Mouse (Mus musculus): Measurements from ENCODE around the gene Tmem239.

DNA sequence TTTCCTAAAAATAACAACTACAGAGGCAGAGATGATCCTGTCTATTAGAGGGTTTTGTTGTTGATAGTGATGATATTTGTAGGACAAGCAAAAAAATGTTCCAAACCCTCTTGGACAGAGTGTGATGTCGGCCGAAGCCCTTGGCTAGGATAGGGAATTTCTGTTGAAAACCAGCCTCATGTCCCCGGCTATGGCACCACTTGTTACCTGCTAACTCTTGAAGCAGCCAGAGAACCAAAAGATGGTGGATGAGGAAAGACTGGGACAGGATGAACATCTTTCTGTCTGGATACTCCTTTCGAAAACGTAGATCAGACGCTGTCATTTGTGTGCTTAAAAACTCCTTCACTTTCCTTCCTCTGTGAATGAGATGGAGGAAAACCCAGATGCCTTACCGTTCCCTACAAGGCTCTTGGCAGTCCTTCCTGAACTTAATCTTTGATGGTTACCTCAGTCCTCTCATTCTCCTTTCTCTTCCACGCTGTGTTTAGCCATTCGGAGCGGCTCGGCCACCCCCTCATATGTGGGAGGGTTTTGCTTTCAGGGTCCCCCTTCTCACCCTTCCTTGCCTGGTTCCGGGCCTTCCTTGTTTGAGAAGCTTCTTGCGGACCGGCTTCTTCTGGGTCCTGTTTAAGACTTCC lies 44.9 kb downstream of the Tmem239 start:
- TF ChIP-seq CTCF (IDR thresholded peaks at IDR 0.05; ENCODE audit: control insufficient read depth, insufficient read depth, insufficient replicate concordance, low read depth, low read length) (no peak), POLR2A (IDR thresholded peaks at IDR 0.05; ENCODE audit: control insufficient read depth, low read depth, low read length) (no peak)

Data from testis, adult 2 months (tissue).